Mouse (Mus musculus) thymus, postnatal 4 days (tissue): ENCODE measurements around the gene Gm609.

Experiments
- DNase-seq: peaks from one replicate; pipeline ENCODE4 v3.0.0; 2021

Gene Gm609

GRCm38 (mm10) chr16:45391680-45392079 lies 101.1 kb downstream of the Gm609 start:
- no peak for DNase-seq

- no peak for DNase-seq
Measured at GRCm38 (mm10) chr16:45390286-45390956, 102.3 kb downstream of the Gm609 start.

GRCm38 (mm10) chr16:45389833-45390232 lies 102.9 kb downstream of the Gm609 start:
- DNase-seq = no peak

- no peak for DNase-seq
Measured at GRCm38 (mm10) chr16:45389041-45389440, 103.7 kb downstream of the Gm609 start.

GRCm38 (mm10) chr16:45381811-45382210 lies 111.0 kb downstream of the Gm609 start:
- no peak for DNase-seq

- no peak for DNase-seq
Measured at GRCm38 (mm10) chr16:45378959-45379358, 113.8 kb downstream of the Gm609 start.

GRCm38 (mm10) chr16:45378147-45378943 lies 114.4 kb downstream of the Gm609 start:
- DNase-seq = no peak

- no peak for DNase-seq
Measured at GRCm38 (mm10) chr16:45377332-45377731, 115.4 kb downstream of the Gm609 start.

- DNase-seq = no peak
Measured at GRCm38 (mm10) chr16:45376812-45377211, 116.0 kb downstream of the Gm609 start.

GRCm38 (mm10) chr16:45376294-45376693 lies 116.5 kb downstream of the Gm609 start:
- DNase-seq = no peak

- no peak for DNase-seq
Measured at GRCm38 (mm10) chr16:45375506-45376225, 117.1 kb downstream of the Gm609 start.

GRCm38 (mm10) chr16:45374074-45374473 lies 118.7 kb downstream of the Gm609 start:
- no peak for DNase-seq

GRCm38 (mm10) chr16:45371076-45371475 lies 121.7 kb downstream of the Gm609 start:
- no peak for DNase-seq

GRCm38 (mm10) chr16:45369285-45369965 lies 123.3 kb downstream of the Gm609 start:
- no peak for DNase-seq

GRCm38 (mm10) chr16:45366111-45366510 lies 126.7 kb downstream of the Gm609 start:
- no peak for DNase-seq

GRCm38 (mm10) chr16:45365353-45365752 lies 127.4 kb downstream of the Gm609 start:
- DNase-seq = no peak

- DNase-seq = no peak
Measured at GRCm38 (mm10) chr16:45364627-45365026, 128.1 kb downstream of the Gm609 start.

GRCm38 (mm10) chr16:45363480-45364045 lies 129.2 kb downstream of the Gm609 start:
- DNase-seq = no peak
